Mouse (Mus musculus) limb, embryonic 14.5 days (tissue): ENCODE results near the gene Itga6. TPM values are rescaled to one million over a fixed set of nuclear protein-coding genes. Genes with fewer than 3 reads are reported as not detected.
A peak's percentile ranks its signal among the peaks of the same experiment; 100 is the strongest.

ENCODE experiments used
- ATAC-seq: fragments of 200-750 bp; cut with Nextera tagmentation; 2 replicates; pipeline ENCODE4 v1.8.0; 2017; ENCODE audit warnings: low read depth, moderate number of reproducible peaks, moderate TSS enrichment; ENCODE audit not compliant: low FRiP score
- DNase-seq: peaks from one replicate; pipeline ENCODE4 v3.0.0-alpha.2; 2015; ENCODE audit warnings: low spot score
- H3K27ac ChIP-seq: fragments of 300-500 bp; sonication (generic); replicated peaks from 2 replicates; pipeline ENCODE4 v1.5.1; 2014; ENCODE audit warnings: low read depth, mild to moderate bottlenecking, low read length, moderate library complexity, mixed read lengths
- H3K27me3 ChIP-seq: fragments of 300-500 bp; sonication (generic); 2 replicates; pipeline ENCODE4 v1.6.1; 2014; ENCODE audit warnings: low read length, mixed read lengths; ENCODE audit not compliant: control insufficient read depth, insufficient read depth
- H3K36me3 ChIP-seq: fragments of 300-500 bp; sonication (generic); 2 replicates; pipeline ENCODE4 v1.6.1; 2014; ENCODE audit warnings: mild to moderate bottlenecking, low read length, moderate library complexity, mixed read lengths; ENCODE audit not compliant: control insufficient read depth, insufficient read depth
- H3K4me1 ChIP-seq: fragments of 300-500 bp; sonication (generic); 2 replicates; pipeline ENCODE4 v1.6.1; 2014; ENCODE audit warnings: antibody characterized with exemption, low read length, mixed read lengths; ENCODE audit not compliant: control insufficient read depth, insufficient read depth
- H3K4me2 ChIP-seq: fragments of 300-500 bp; sonication (generic); replicated peaks from 2 replicates; pipeline ENCODE4 v1.6.1; 2014; ENCODE audit warnings: low read depth, mild to moderate bottlenecking, low read length, moderate library complexity; ENCODE audit not compliant: severe bottlenecking
- H3K4me3 ChIP-seq: fragments of 300-500 bp; sonication (generic); replicated peaks from 2 replicates; pipeline ENCODE4 v1.5.1; 2014; ENCODE audit warnings: low read length
- H3K9ac ChIP-seq: fragments of 300-500 bp; sonication (generic); 2 replicates; pipeline ENCODE4 v1.6.1; 2014; ENCODE audit warnings: mild to moderate bottlenecking, low read depth, low read length, moderate library complexity; ENCODE audit not compliant: severe bottlenecking
- H3K9me3 ChIP-seq: fragments of 300-500 bp; sonication (generic); 2 replicates; pipeline ENCODE4 v1.6.1; 2016; ENCODE audit warnings: low read length; ENCODE audit not compliant: control insufficient read depth
- POLR2A ChIP-seq: fragments of 200-500 bp; IDR thresholded peaks from 2 replicates; pipeline ENCODE4 v1.8.0; 2012; ENCODE audit warnings: inconsistent platforms, mild to moderate bottlenecking, moderate library complexity, borderline replicate concordance; ENCODE audit not compliant: insufficient read depth, insufficient read length; ENCODE audit errors: extremely low read depth
- WGBS: fragments of 180-500 bp; shearing (Covaris S2); extraction: QIAGEN DNeasy Blood & Tissue Kit; methylation state at CpG from one replicate; pipeline ENCODE4 v1.1.7; 2014; 5-methylcytosine and 5-hydroxymethylcytosine counted together
- polyA plus RNA-seq, 2 experiments: library from polyadenylated mRNA; depleted of rRNA in 1 of 2; stranded (reverse) in 1 of 2; unstranded in 1 of 2; fragments of >200 nt; fragmentation: Nextera tagmentation in 1 of 2; extraction: Ambion mirVana in 1 of 2; gene quantifications; 2 replicates each; pipeline versions ENCODE4 v1.2.1 to v1.2.3; 2012 to 2014

Itga6 gene
- polyA plus RNA-seq (2012; rRNA removed) (49.2 and 49.6 TPM in 2 replicates), polyA plus RNA-seq (2014; fragmentation: Nextera tagmentation; extraction: Ambion mirVana) (59.1 and 59.6 TPM in 2 replicates)

DNA sequence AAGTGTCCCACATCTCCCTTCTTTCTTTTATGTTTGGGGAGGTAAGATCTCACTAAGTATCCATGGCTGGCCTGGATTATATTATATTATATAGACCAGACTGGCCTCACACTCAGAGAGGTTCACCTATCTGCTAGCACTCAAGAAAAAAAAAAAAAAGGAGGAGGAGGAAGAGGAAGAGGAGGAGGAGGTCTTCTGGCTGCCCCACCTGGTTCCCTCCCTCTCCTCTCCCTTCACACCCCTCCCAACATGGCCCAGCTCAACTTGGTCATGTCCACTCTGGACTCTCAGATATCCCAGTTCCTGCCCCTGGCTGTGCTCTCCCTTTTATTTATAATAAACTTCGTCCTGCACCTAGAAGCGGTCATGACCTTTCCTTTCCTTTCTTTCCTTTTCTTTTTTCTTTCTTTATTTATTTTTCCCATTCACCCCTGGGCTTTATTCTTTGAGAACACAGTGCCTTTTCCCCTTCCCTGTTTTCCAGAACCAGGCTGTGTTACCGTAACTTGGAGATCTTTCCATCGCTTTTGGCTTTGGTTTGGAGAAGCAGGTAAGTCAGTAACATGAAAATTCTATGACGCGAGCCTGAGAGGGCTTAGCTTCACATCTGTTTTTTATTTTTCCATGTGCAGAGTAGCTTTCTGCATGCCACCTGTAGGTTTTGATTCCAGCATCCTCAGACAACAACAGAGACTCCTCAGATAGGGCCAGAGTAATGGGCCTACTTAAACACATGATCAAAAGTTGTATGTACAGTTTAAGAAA lies at the start of gene Itga6:
Itga6 (plus strand) TSS at position 7 of the 765 bp plus-strand sequence.
- Histone ChIP-seq H3K27ac (no peak within 1 kb of the TSS), H3K27me3 (no peaks in the 10 kb centered on the region), H3K4me2 (no peak within 1 kb of the TSS), H3K9me3 (no peaks in the 10 kb centered on the region), H3K4me3 (no peak within 1 kb of the TSS), H3K36me3 (no peaks in the 10 kb centered on the region), H3K4me1 (peaks cover 15% of the 10 kb centered on the region), H3K9ac (no peak within 1 kb of the TSS)
- ATAC-seq: no peak
- no peak for DNase-seq
- no peak for TF ChIP-seq POLR2A
- WGBS: 32% methylated on average over 6 of the region's 6 CpGs

GRCm38 (mm10) chr2:71696776-71697175 lies 48.6 kb upstream of the Itga6 start:
- DNase-seq: no peak
- ATAC-seq: no peak
- Histone ChIP-seq H3K4me1 (peaks cover 12% of the 10 kb centered on the region; the same call in 1 of the 2 replicates), H3K27ac (no peak overlapping the region), H3K4me3 (no peak overlapping the region), H3K27me3 (no peaks in the 10 kb centered on the region), H3K9ac (no peak overlapping the region), H3K9me3 (no peaks in the 10 kb centered on the region), H3K4me2 (no peak overlapping the region), H3K36me3 (no peaks in the 10 kb centered on the region)
- TF ChIP-seq POLR2A: no peak
- WGBS: 100% methylated on average over 1 of the region's 1 CpGs

- TF ChIP-seq POLR2A: no peak
- WGBS: 36% methylated on average over 8 of the region's 8 CpGs
These were observed 47.7 kb upstream of the Itga6 start for GRCm38 (mm10) chr2:71697408-71698336.

DNA sequence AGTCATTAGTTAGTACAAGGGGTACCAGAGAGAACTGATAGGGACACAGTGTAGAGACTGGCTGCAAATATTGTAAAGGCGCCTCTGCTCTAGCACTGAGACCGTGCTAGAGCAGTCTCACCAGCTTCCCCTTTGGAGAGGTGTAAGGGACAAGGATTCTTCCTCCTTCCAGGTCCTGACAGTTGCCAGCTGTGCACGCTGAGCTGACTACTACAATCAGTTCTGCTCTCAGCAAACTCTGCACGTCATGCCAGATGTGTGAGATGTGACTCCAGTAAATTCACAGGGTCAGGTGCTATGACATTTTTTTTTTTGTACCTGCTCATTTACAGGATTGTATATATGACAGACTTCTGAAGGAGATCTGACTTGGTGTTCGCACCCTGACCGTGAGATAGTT lies 47.0 kb upstream of the Itga6 start:
- Histone ChIP-seq H3K4me2 (no peak overlapping the region), H3K36me3 (no peaks in the 10 kb centered on the region), H3K9me3 (no peaks in the 10 kb centered on the region), H3K9ac (no peak overlapping the region), H3K4me1 (peaks cover 12% of the 10 kb centered on the region; the same call in 1 of the 2 replicates), H3K27ac (no peak overlapping the region), H3K27me3 (no peaks in the 10 kb centered on the region), H3K4me3 (no peak overlapping the region)
- DNase-seq: no peak
- no peak for ATAC-seq
- no peak for TF ChIP-seq POLR2A
- WGBS: 73% methylated on average over 6 of the region's 6 CpGs

More at GRCm38 (mm10) chr2:71697408-71698336, 47.7 kb upstream of the Itga6 start:
- Histone ChIP-seq H3K4me3 (no peak overlapping the region), H3K4me2 (no peak overlapping the region), H3K9me3 (no peaks in the 10 kb centered on the region), H3K4me1 (peaks cover 12% of the 10 kb centered on the region; the same call in 1 of the 2 replicates), H3K36me3 (no peaks in the 10 kb centered on the region), H3K27ac (no peak overlapping the region), H3K9ac (no peak overlapping the region), H3K27me3 (no peaks in the 10 kb centered on the region)
- no peak for DNase-seq
- no peak for ATAC-seq

GRCm38 (mm10) chr2:71698942-71699341 lies 46.5 kb upstream of the Itga6 start:
- ATAC-seq: no peak
- Histone ChIP-seq H3K4me2 (no peak overlapping the region), H3K9ac (no peak overlapping the region), H3K9me3 (no peaks in the 10 kb centered on the region), H3K27ac (no peak overlapping the region), H3K4me1 (peaks cover 12% of the 10 kb centered on the region; the same call in 1 of the 2 replicates), H3K36me3 (no peaks in the 10 kb centered on the region), H3K4me3 (no peak overlapping the region), H3K27me3 (no peaks in the 10 kb centered on the region)
- WGBS: 28% methylated on average over 7 of the region's 7 CpGs
- peak; percentile 51 for DNase-seq
- TF ChIP-seq POLR2A: no peak
